Mouse (Mus musculus): Measurements from ENCODE around the gene Mettl26.

- TF ChIP-seq CTCF (IDR thresholded peaks at IDR 0.05; ENCODE audit: borderline replicate concordance, control insufficient read depth, extremely low read depth, insufficient read depth, low read length, poor library complexity), result no peak
- TF ChIP-seq POLR2A (IDR thresholded peaks at IDR 0.05; ENCODE audit: control insufficient read depth, extremely low read depth, insufficient read depth, low read length, poor library complexity), result no peak
These were observed 10.8 kb downstream of the Mettl26 start for GRCm38 (mm10) chr17:25885636-25886035.
